Mouse (Mus musculus) central nervous system, embryonic 14 days (tissue): ENCODE measurements around the gene Olfr43. TPM values are rescaled to one million over a fixed set of nuclear protein-coding genes. Genes with fewer than 3 reads are reported as not detected.

Source experiments
- polyA plus RNA-seq: library from polyadenylated mRNA; depleted of rRNA; stranded (reverse); fragments of >200 nt; gene quantifications from 2 replicates; pipeline ENCODE4 v1.2.3, GENCODE M21; 2012; rRNA removed

The Olfr43 gene
- polyA plus RNA-seq, result not detected in 2 replicates

GRCm38 (mm10) chr11:74211279-74211678 lies at the start of gene Olfr43:
Gene Olfr43 (minus strand): TSS chr11:74211379.

DNA sequence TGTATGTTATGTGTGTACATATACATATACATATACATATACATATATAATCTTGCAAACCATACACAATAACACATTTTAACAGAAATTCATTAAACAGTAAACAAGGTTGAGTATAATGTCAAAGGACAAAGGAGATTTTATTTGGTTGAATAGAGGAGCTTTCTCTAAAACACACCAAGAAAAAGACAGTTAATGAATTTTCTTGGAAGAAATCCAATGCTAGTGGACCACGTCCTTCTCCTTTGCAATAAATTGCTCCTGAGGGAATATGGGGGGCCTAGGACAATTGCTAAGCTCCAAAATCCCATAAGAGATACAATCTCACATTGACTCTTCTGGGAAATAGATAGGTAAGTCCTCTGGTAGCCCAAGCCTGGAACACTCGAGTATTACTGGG lies 48.3 kb upstream of the Olfr43 start, which contains the start of gene Olfr406:
Gene Olfr406 (plus strand): TSS at position 301 of the 400 bp plus-strand sequence.

DNA sequence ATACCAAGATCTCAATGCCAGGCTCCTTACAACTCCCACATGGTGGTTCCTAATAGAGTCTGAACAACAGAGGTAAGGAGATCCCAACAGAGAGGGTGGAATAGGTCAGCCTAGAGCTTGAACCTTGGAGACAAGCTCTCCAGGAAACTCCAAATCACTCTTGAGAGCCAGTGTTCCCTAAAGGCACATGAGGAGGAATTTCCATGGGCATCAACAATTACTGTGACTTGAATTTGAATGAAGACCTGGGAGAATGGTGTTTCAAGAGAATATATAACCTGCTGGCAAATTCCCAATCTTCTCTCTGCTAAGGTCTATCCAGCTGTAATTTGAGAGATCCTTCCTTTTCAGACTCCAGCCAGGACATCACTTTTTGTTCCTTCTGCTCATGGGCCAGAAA lies 25.2 kb downstream of the Olfr43 start, which contains the start of gene Olfr403:
Gene Olfr403 (plus strand): TSS at position 301 of the 400 bp plus-strand sequence.

Other genes starting within 250 kb of the Olfr43 start
- not detected in 2 replicates for gene Olfr398, start 221.0 kb downstream of the Olfr43 start, polyA plus RNA-seq
- not detected in 2 replicates for gene Olfr139, start 154.8 kb downstream of the Olfr43 start, polyA plus RNA-seq
- not detected in 2 replicates for gene Olfr399, start 154.8 kb downstream of the Olfr43 start, polyA plus RNA-seq
- gene Zfp616, start 141.4 kb downstream of the Olfr43 start, polyA plus RNA-seq, result not detected in 2 replicates
- not detected in 2 replicates for gene Olfr401, start 97.7 kb downstream of the Olfr43 start, polyA plus RNA-seq
- gene Olfr402, start 57.9 kb downstream of the Olfr43 start, polyA plus RNA-seq, result not detected in 2 replicates
- not detected in 2 replicates for gene Olfr403, start 25.1 kb downstream of the Olfr43 start, polyA plus RNA-seq
- not detected in 2 replicates for gene Olfr406, start 48.4 kb upstream of the Olfr43 start, polyA plus RNA-seq
- gene Olfr59, start 72.4 kb upstream of the Olfr43 start, polyA plus RNA-seq, result not detected in 2 replicates
- not detected in 2 replicates for gene Olfr410, start 126.7 kb upstream of the Olfr43 start, polyA plus RNA-seq
- not detected in 2 replicates for gene Olfr411, start 141.3 kb upstream of the Olfr43 start, polyA plus RNA-seq
- gene Olfr412, start 150.7 kb upstream of the Olfr43 start, polyA plus RNA-seq, result not detected in 2 replicates